8 mouse cellular contexts compared by ENCODE assay signal in genomic region chr3:122903746-122904433, GRCm38 (mm10). TPM values are rescaled to one million over a fixed set of nuclear protein-coding genes. Genes with fewer than 3 reads are reported as not detected.
A peak's percentile ranks its signal among the peaks of the same experiment; 100 is the strongest.
DNase-seq lines count a peak whose midpoint lies in the region; ATAC-seq lines count a peak whose summit lies in the region.

No protein-coding gene starts in this region.

- no peak overlapping the region for H3K27ac ChIP-seq in midbrain, embryonic 11.5 days (ENCODE audit: low read depth, low read length)
- H3K27ac ChIP-seq in stomach, embryonic 16.5 days (ENCODE audit: low read length): no peak overlapping the region

- ATAC-seq in granulocyte monocyte progenitor cell, adult 5-6 weeks (replicated peaks; ENCODE audit: poor library complexity, severe bottlenecking): peak; percentile 88
- ATAC-seq in midbrain, embryonic 11.5 days (ENCODE audit: low FRiP score): peak; percentile 74
- ATAC-seq in stomach, embryonic 16.5 days (ENCODE audit: insufficient read depth, low FRiP score): peak; percentile 50; the same call in 1 of the 2 replicates

- WGBS in midbrain, embryonic 11.5 days: 42% methylated on average over 12 of the region's 12 CpGs
- 38% methylated on average over 12 of the region's 12 CpGs for WGBS in stomach, embryonic 16.5 days

- DNase-seq in adrenal gland, adult 2 months: peak; percentile 47
- DNase-seq in adrenal gland, postnatal 4 days (ENCODE audit: low spot score in 2 of 2): no peak
- DNase-seq in A20 (ENCODE audit: low read depth, low spot score): peak; percentile 57
- DNase-seq in cerebellum, postnatal 14 days: peak; percentile 71 to 73
- peak; percentile 36 to 62 for DNase-seq in layer of hippocampus, postnatal 14 days (ENCODE audit: low spot score in 2 of 2)
- peak; percentile 92 for DNase-seq in midbrain, embryonic 11.5 days (ENCODE audit: low spot score, missing footprints)

- H3K9me3 ChIP-seq in midbrain, embryonic 11.5 days (ENCODE audit: control insufficient read depth, low read length): no peaks in the 10 kb centered on the region
- no peaks in the 10 kb centered on the region for H3K9me3 ChIP-seq in stomach, embryonic 16.5 days (replicated peaks; ENCODE audit: control insufficient read depth, low read length)

- H3K4me1 ChIP-seq in midbrain, embryonic 11.5 days (ENCODE audit: control insufficient read depth, insufficient read depth, low read length): no peaks in the 10 kb centered on the region
- 0 out of 2 replicates have a peak, but pooled peaks cover 2% of the 10 kb centered on the region for H3K4me1 ChIP-seq in stomach, embryonic 16.5 days (ENCODE audit: control insufficient read depth, insufficient read depth, low read length)

- no peaks in the 10 kb centered on the region for H3K36me3 ChIP-seq in midbrain, embryonic 11.5 days (ENCODE audit: control insufficient read depth, insufficient read depth, low read length)
- H3K36me3 ChIP-seq in stomach, embryonic 16.5 days (ENCODE audit: control insufficient read depth, insufficient read depth, low read length): no peaks in the 10 kb centered on the region

- no peak overlapping the region for H3K4me2 ChIP-seq in midbrain, embryonic 11.5 days
- H3K4me2 ChIP-seq in stomach, embryonic 16.5 days (ENCODE audit: low read depth, low read length): no peak overlapping the region

- H3K9ac ChIP-seq in midbrain, embryonic 11.5 days (ENCODE audit: low read length): no peak overlapping the region
- no peak overlapping the region for H3K9ac ChIP-seq in stomach, embryonic 16.5 days (ENCODE audit: low read length)

- H3K4me3 ChIP-seq in midbrain, embryonic 11.5 days (ENCODE audit: low read depth, low read length): no peak overlapping the region
- H3K4me3 ChIP-seq in stomach, embryonic 16.5 days (replicated peaks; ENCODE audit: low read length): no peak overlapping the region

- H3K27me3 ChIP-seq in midbrain, embryonic 11.5 days (ENCODE audit: control insufficient read depth, insufficient read depth, low read length): no peaks in the 10 kb centered on the region
- no peaks in the 10 kb centered on the region for H3K27me3 ChIP-seq in stomach, embryonic 16.5 days (ENCODE audit: control insufficient read depth, insufficient read depth, low read length)

RNA-seq across cellular contexts. Expression of gene Fabp2, which starts 9.0 kb away (rescaled TPM):
- total RNA-seq in adrenal gland, adult 2 months (2021): not detected
- not detected in 2 replicates for polyA plus RNA-seq in adrenal gland, adult 2 months (2012; rRNA removed)
- total RNA-seq in adrenal gland, postnatal 4 days (2021): 1 to 10 TPM in 1 of 2 experiments, not detected in 1; 6.1 TPM
- total RNA-seq in granulocyte monocyte progenitor cell, adult 5-6 weeks (2014; fragmentation: Nextera tagmentation): not detected in 2 replicates
- total RNA-seq in granulocyte monocyte progenitor cell, adult 5-6 weeks (2017): not detected in 2 replicates
- total RNA-seq in layer of hippocampus, postnatal 14 days (2021): not detected
- not detected in 2 replicates for polyA plus RNA-seq in midbrain, embryonic 11.5 days (2014; fragmentation: Nextera tagmentation; extraction: Ambion mirVana)
- 140 and 148 TPM in 2 replicates for polyA plus RNA-seq in stomach, embryonic 16.5 days (2015; fragmentation: Nextera tagmentation; extraction: Ambion mirVana)

RNA-seq across cellular contexts. Expression of gene Gm10959, which starts 15.3 kb away (rescaled TPM):
- not detected for total RNA-seq in adrenal gland, adult 2 months (2021)
- polyA plus RNA-seq in adrenal gland, adult 2 months (2012; rRNA removed): not detected in 2 replicates
- total RNA-seq in adrenal gland, postnatal 4 days (2021): not detected
- not detected in 2 replicates for total RNA-seq in granulocyte monocyte progenitor cell, adult 5-6 weeks (2014; fragmentation: Nextera tagmentation)
- not detected in 2 replicates for total RNA-seq in granulocyte monocyte progenitor cell, adult 5-6 weeks (2017)
- not detected for total RNA-seq in layer of hippocampus, postnatal 14 days (2021)
- not detected in 2 replicates for polyA plus RNA-seq in midbrain, embryonic 11.5 days (2014; fragmentation: Nextera tagmentation; extraction: Ambion mirVana)
- not detected in 2 replicates for polyA plus RNA-seq in stomach, embryonic 16.5 days (2015; fragmentation: Nextera tagmentation; extraction: Ambion mirVana)

RNA-seq across cellular contexts. Expression of gene 1810037I17Rik, which starts 20.1 kb away (rescaled TPM):
- 10 to 100 TPM; 46.0 to 59.0 TPM for total RNA-seq in adrenal gland, adult 2 months (2021)
- 17.1 and 18.3 TPM in 2 replicates for polyA plus RNA-seq in adrenal gland, adult 2 months (2012; rRNA removed)
- total RNA-seq in adrenal gland, postnatal 4 days (2021): 10 to 100 TPM; 58.1 to 67.2 TPM
- total RNA-seq in granulocyte monocyte progenitor cell, adult 5-6 weeks (2014; fragmentation: Nextera tagmentation): 87.5 and 95.1 TPM in 2 replicates
- total RNA-seq in granulocyte monocyte progenitor cell, adult 5-6 weeks (2017): 34.8 and 40.8 TPM in 2 replicates
- total RNA-seq in layer of hippocampus, postnatal 14 days (2021): 10 to 100 TPM; 51.0 to 52.6 TPM
- 95.8 and 97.9 TPM in 2 replicates for polyA plus RNA-seq in midbrain, embryonic 11.5 days (2014; fragmentation: Nextera tagmentation; extraction: Ambion mirVana)
- 218 and 220 TPM in 2 replicates for polyA plus RNA-seq in stomach, embryonic 16.5 days (2015; fragmentation: Nextera tagmentation; extraction: Ambion mirVana)

Comparison
In these comparisons a context has a peak if more than half of its experiments do, and no peak if none do; other contexts are left out.
1. DNase-seq: peak in adrenal gland, adult 2 months (single experiment), A20 (single experiment), cerebellum, postnatal 14 days (2 of 2), layer of hippocampus, postnatal 14 days (2 of 2) and midbrain, embryonic 11.5 days (single experiment); none in adrenal gland, postnatal 4 days (0 of 2).
2. Peak in every context shown above with its lines, with median percentiles within 50 percentile points of each other: ATAC-seq.